Mouse (Mus musculus) stomach, postnatal 0 days (tissue): ENCODE data around the gene Cpped1.

Source experiments
- CTCF ChIP-seq: IDR thresholded peaks from 2 replicates; pipeline ENCODE4 v1.5.1; 2016; ENCODE audit warnings: antibody characterized with exemption, low read depth, mild to moderate bottlenecking, moderate library complexity
- EP300 ChIP-seq: optimal IDR thresholded peaks from 2 replicates; pipeline ENCODE3; 2016; ENCODE audit warnings: antibody characterized with exemption

- TF ChIP-seq CTCF (no peak), EP300 (no peak)
Measured at GRCm38 (mm10) chr16:11783337-11783736, 125.9 kb downstream of the Cpped1 start.
